Mouse (Mus musculus) heart, postnatal 0 days (tissue): Measurements from ENCODE around the gene Tekt2. TPM values are rescaled to one million over a fixed set of nuclear protein-coding genes. Genes with fewer than 3 reads are reported as not detected.

ENCODE experiments used
- ATAC-seq: fragments of 200-750 bp; cut with Nextera tagmentation; 2 replicates; pipeline ENCODE4 v1.8.0; 2017; ENCODE audit warnings: low read depth, moderate number of reproducible peaks, moderate library complexity; ENCODE audit not compliant: insufficient read depth
- DNase-seq: peaks from one replicate; pipeline ENCODE4 v3.0.0-alpha.2; 2016; ENCODE audit warnings: low spot score
- H3K27ac ChIP-seq: fragments of 300-500 bp; sonication (generic); 2 replicates; pipeline ENCODE4 v1.5.1; 2014; ENCODE audit warnings: low read depth, mild to moderate bottlenecking
- H3K27me3 ChIP-seq: fragments of 300-500 bp; sonication (generic); 2 replicates; pipeline ENCODE4 v1.6.1; 2014; ENCODE audit warnings: low read length, mixed read lengths; ENCODE audit not compliant: control insufficient read depth, insufficient read depth
- H3K36me3 ChIP-seq: fragments of 300-500 bp; sonication (generic); replicated peaks from 2 replicates; pipeline ENCODE4 v1.6.1; 2014; ENCODE audit warnings: low read length, mixed read lengths; ENCODE audit not compliant: control insufficient read depth, insufficient read depth
- H3K4me1 ChIP-seq: fragments of 300-500 bp; sonication (generic); 2 replicates; pipeline ENCODE4 v1.6.1; 2014; ENCODE audit warnings: antibody characterized with exemption; ENCODE audit not compliant: control insufficient read depth, insufficient read depth
- H3K4me2 ChIP-seq: fragments of 300-500 bp; sonication (generic); 2 replicates; pipeline ENCODE4 v1.6.1; 2014; ENCODE audit warnings: low read depth, mild to moderate bottlenecking, low read length, moderate library complexity
- H3K4me3 ChIP-seq: fragments of 300-500 bp; sonication (generic); 2 replicates; pipeline ENCODE4 v1.5.1; 2014; ENCODE audit warnings: low read depth, low read length
- H3K9ac ChIP-seq: fragments of 300-500 bp; sonication (generic); replicated peaks from 2 replicates; pipeline ENCODE4 v1.6.1; 2014; ENCODE audit warnings: low read depth, low read length, mixed read lengths
- H3K9me3 ChIP-seq: fragments of 300-500 bp; sonication (generic); replicated peaks from 2 replicates; pipeline ENCODE4 v1.6.1; 2016; ENCODE audit warnings: low read length; ENCODE audit not compliant: control insufficient read depth
- CTCF ChIP-seq: IDR thresholded peaks from 2 replicates; pipeline ENCODE4 v1.5.1; 2016; ENCODE audit warnings: antibody characterized with exemption, control low read depth, low read depth
- EP300 ChIP-seq: IDR thresholded peaks from 2 replicates; pipeline ENCODE4 v1.6.1; 2016; ENCODE audit warnings: antibody characterized with exemption, low read depth
- WGBS: fragments of 180-500 bp; shearing (Covaris S2); extraction: QIAGEN DNeasy Blood & Tissue Kit; methylation state at CpG from one replicate; pipeline ENCODE4 v1.1.7; 2014; 5-methylcytosine and 5-hydroxymethylcytosine counted together
- polyA plus RNA-seq: library from polyadenylated mRNA; unstranded; fragments of >200 nt; fragmentation: Nextera tagmentation; extraction: Ambion mirVana; gene quantifications from 2 replicates; pipeline ENCODE4 v1.2.1, GENCODE M21; 2015
- total RNA-seq: library from RNA; depleted of rRNA; stranded (reverse); fragments of >200 nt; gene quantifications from 2 replicates; pipeline ENCODE4 v1.2.3, GENCODE M21; 2014; ENCODE audit warnings: low replicate concordance; rRNA removed

The Tekt2 gene
- total RNA-seq (not detected in 2 replicates), polyA plus RNA-seq (0.27 and 0.88 TPM in 2 replicates)

DNA sequence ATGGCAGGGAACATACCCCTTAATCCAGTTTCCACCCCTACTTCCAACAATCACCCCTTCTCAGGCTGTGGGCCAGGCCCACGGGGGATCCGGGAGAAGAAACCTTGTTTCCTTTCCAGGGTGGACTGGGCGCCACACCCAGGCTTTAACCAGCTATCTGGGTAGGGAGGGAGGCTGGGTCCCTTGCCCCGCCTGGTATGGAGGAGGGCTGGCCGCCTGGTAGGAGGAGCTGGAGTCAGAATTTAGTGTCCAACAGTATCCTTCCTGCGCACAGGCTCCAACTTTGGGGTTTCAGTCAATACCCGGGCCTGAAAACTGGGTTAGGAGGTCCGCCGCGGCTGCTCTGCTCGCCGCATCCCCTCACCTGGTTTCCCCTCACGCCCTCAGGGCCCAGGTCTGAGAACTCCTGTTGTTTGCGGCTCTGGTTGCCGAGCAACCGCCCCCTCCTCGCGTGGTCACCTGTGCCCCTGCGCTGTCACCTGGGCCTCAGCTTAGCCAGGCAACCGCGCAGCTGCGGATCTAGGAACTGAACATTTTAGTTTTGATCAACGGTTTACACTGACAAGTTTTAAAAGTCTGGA is at the start of gene Tekt2:
Tekt2 (minus strand) TSS at position 408 of the 581 bp plus-strand sequence.
- TF ChIP-seq CTCF (no peak), EP300 (no peak)
- no peaks in the 10 kb centered on the region for H3K9me3 ChIP-seq
- H3K4me2 ChIP-seq, result peak within 1 kb of the TSS; percentile 39
- H3K36me3 ChIP-seq, result no peaks in the 10 kb centered on the region
- no peak within 1 kb of the TSS; the same call in 1 of the 2 replicates for H3K4me3 ChIP-seq
- DNase-seq (no peak), ATAC-seq (no peak)
- 0 out of 2 replicates have a peak, but pooled peaks cover 12% of the 10 kb centered on the region for H3K27me3 ChIP-seq
- 0 out of 2 replicates have a peak, but pooled peaks cover 4% of the 10 kb centered on the region for H3K4me1 ChIP-seq
- no peak within 1 kb of the TSS for H3K27ac ChIP-seq
- WGBS, result 15% methylated on average over 23 of the region's 23 CpGs
- no peak within 1 kb of the TSS for H3K9ac ChIP-seq

DNA sequence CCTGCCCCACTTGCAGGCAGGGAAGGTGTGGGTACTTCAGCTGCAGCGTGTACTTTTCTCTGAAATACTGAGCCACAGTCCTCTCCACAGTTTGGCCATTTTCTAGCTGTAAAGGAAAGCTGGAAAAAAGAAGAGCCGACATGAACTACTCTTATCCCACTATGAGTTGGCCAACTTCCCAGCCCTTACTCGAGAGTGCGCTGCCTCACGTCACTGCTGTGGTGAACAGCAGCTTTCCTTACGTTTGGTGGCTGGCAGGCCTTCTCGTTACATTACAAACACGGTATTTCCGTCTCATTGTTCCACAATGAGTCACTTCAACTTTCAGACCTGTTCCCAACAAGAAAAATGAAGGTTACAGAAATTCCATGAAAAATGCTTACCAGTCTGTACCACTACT is 46.0 kb upstream of the Tekt2 start:
- Histone ChIP-seq H3K4me2 (peak overlapping the region; percentile 8; the same call in 1 of the 2 replicates), H3K4me1 (0 out of 2 replicates have a peak, but pooled peaks cover 3% of the 10 kb centered on the region), H3K36me3 (peaks cover 10% of the 10 kb centered on the region; the same call in 1 of the 2 replicates), H3K27me3 (no peaks in the 10 kb centered on the region), H3K4me3 (no peak overlapping the region), H3K27ac (peak overlapping the region; percentile 52; the same call in 1 of the 2 replicates), H3K9ac (no peak overlapping the region), H3K9me3 (no peaks in the 10 kb centered on the region)
- TF ChIP-seq CTCF, result no peak
- no peak for TF ChIP-seq EP300
- ATAC-seq (peak; percentile 81), DNase-seq (peak; percentile 84)
- WGBS, result 17% methylated on average over 9 of the region's 9 CpGs

DNA sequence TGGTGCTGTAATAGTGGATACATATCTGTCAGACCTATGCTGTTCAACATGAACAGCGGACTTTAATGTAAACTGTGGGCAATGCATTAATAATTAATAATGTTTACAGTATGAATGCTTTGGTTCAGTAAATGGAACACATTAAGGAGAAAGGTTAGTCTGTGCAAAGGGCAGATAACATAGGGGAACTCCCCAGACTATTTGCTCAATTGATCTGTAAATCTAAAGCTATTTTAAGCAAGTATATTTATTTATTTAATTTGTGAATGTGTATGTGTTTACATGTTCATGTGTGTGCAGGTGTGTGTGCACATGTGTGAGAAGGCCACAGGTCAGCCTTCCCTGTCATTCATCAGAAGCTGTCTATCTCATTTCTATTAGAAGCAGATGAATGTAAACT is 34.6 kb upstream of the Tekt2 start:
- 100% methylated on average over 1 of the region's 1 CpGs for WGBS
- Histone ChIP-seq H3K4me1 (no peaks in the 10 kb centered on the region), H3K4me2 (no peak overlapping the region), H3K9me3 (no peaks in the 10 kb centered on the region), H3K27ac (no peak overlapping the region), H3K9ac (no peak overlapping the region), H3K36me3 (peaks cover 56% of the 10 kb centered on the region), H3K27me3 (no peaks in the 10 kb centered on the region), H3K4me3 (no peak overlapping the region)
- TF ChIP-seq EP300 (no peak), CTCF (no peak)
- DNase-seq, result no peak
- no peak for ATAC-seq

DNA sequence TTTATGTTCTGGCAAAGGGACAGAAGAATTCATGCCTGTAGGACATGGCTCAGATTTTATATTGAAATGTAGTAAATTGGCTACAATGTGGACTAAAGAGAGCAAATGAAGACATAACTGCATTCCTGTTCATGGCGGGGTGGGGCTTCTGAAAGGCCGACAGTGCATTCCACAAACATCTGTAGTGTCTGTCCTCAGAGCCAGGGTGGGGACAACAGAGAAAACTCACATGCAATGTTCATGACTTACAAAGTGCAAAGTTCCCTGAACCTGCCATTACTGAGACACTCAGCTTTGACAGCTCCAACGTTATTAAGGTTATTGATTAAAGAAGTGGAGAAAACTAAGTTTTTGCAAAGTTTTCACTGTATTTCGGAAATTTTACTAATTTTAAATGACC is 18.0 kb upstream of the Tekt2 start:
- Histone ChIP-seq H3K4me3 (no peak overlapping the region), H3K27ac (no peak overlapping the region), H3K9ac (no peak overlapping the region), H3K27me3 (no peaks in the 10 kb centered on the region), H3K4me1 (no peaks in the 10 kb centered on the region), H3K9me3 (no peaks in the 10 kb centered on the region), H3K4me2 (no peak overlapping the region), H3K36me3 (peaks cover 44% of the 10 kb centered on the region)
- DNase-seq (no peak), ATAC-seq (no peak)
- WGBS, result 65% methylated on average over 4 of the region's 4 CpGs
- TF ChIP-seq EP300 (no peak), CTCF (no peak)

DNA sequence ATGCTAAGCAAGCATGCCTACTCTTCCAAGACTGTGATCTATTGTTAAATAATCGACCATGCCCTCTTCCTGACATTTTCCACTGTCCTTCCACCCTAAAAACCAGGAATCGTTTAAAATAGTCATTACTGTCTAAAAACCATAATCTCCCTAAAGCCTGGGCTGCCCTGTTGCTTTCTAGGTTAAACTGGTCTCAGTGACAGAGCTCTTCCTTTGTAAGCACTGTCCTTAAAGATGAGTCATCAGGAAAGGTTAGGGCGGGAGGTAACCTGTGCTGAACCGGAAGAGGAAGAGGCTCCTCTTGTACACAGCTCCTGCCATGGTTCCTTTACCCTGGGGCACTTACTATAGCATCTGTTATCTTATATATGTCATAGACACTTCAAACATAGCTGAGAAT is 14.0 kb upstream of the Tekt2 start:
- Histone ChIP-seq H3K36me3 (peaks cover 22% of the 10 kb centered on the region), H3K27me3 (no peaks in the 10 kb centered on the region), H3K4me2 (no peak overlapping the region), H3K4me3 (no peak overlapping the region), H3K4me1 (no peaks in the 10 kb centered on the region), H3K27ac (no peak overlapping the region), H3K9ac (no peak overlapping the region), H3K9me3 (no peaks in the 10 kb centered on the region)
- ATAC-seq, result no peak
- no peak for TF ChIP-seq EP300
- WGBS, result 54% methylated on average over 4 of the region's 4 CpGs
- no peak for DNase-seq

DNA sequence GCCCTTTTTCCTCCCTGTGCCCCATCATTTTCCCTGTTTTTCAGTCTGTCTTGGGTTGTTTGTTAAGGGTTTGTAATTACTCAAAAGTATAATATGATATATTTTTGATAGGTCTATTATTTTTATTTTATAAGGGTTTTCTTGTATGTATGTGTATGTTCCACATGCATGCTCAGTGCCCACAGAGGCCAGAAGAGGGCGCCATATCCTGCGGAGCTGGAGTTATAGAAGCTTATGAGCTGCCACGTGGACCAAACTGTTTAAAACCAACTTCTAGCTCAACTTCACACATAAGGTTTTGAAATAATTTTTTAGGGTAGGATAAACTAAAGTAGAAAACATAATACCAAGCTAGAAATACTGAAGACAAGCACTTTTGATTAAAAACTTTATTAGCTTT is 6.9 kb upstream of the Tekt2 start:
- H3K27me3 ChIP-seq, result no peaks in the 10 kb centered on the region
- H3K9ac ChIP-seq, result no peak overlapping the region

More for the DNA sequence above, 6.9 kb upstream of the Tekt2 start:
- DNase-seq (no peak), ATAC-seq (no peak)
- H3K4me3 ChIP-seq, result no peak overlapping the region
- H3K4me1 ChIP-seq, result no peaks in the 10 kb centered on the region
- no peaks in the 10 kb centered on the region for H3K36me3 ChIP-seq
- H3K4me2 ChIP-seq, result no peak overlapping the region
- H3K27ac ChIP-seq, result no peak overlapping the region
- WGBS, result 54% methylated on average over 3 of the region's 3 CpGs
- H3K9me3 ChIP-seq, result no peaks in the 10 kb centered on the region
- TF ChIP-seq CTCF (peak; percentile 26), EP300 (no peak)
